Mouse (Mus musculus) spleen, adult 12 weeks (tissue): ENCODE data around the gene Fbxl18.

Source experiments
- DNase-seq: peaks from one replicate; pipeline ENCODE4 v3.0.0; 2022; ENCODE audit warnings: low spot score

Gene Fbxl18

DNA sequence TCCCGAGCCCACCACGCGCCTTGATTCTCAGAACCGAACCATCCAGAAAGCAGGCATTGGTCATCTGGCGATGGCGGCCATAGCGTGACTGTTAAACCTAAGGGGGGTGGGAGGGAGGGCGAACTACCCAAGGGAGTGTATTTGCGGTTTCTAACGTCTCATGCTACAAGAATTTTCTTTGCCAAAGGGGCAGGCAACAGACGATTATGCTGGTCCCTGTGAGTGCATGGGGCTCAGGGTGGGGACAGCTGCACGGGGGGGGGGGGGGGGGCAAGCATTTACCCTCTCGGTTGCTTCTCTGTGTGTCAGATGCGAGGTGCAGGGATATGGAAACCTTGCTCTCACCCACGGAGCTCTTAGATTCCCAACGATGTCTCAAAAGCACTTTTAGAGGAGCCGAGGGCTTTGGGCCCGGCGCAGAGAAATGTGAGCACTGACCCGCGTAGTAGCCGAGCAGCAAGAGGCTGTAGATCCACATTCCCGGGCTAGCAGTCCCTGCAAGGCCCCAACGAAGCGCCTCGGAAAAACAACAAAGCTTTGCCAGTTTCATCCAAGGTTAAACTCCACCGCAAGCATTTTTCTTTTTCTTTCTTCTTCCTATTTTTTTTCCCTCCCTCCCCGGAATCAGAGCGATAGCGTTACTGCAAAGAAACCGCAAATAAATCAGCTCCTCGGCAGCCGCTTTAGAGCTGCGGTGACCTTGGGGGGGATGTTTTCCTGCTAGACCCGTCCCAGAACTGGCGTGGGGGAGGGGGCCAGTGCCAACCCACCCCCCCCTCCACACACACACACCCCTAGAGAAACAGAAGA is 72.7 kb downstream of the Fbxl18 start:
- DNase-seq = no peak

DNA sequence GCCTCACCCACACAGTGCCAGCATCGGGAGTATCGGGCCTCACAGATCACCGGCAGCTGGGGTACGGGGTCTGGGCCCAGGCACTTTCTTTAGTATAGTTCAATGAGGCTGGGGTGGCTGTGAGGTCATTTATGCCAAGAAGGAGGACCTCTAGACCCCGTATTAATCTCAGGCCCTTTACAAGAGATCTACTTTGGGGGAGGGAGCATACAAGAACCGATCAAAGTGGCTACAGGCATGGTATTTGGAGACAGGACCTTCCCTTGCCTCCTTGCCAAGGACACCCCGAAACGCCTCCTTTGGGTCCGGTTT is 73.3 kb downstream of the Fbxl18 start:
- DNase-seq = no peak

- no peak for DNase-seq
These were observed 73.8 kb downstream of the Fbxl18 start for GRCm38 (mm10) chr5:142821266-142821973.

DNA sequence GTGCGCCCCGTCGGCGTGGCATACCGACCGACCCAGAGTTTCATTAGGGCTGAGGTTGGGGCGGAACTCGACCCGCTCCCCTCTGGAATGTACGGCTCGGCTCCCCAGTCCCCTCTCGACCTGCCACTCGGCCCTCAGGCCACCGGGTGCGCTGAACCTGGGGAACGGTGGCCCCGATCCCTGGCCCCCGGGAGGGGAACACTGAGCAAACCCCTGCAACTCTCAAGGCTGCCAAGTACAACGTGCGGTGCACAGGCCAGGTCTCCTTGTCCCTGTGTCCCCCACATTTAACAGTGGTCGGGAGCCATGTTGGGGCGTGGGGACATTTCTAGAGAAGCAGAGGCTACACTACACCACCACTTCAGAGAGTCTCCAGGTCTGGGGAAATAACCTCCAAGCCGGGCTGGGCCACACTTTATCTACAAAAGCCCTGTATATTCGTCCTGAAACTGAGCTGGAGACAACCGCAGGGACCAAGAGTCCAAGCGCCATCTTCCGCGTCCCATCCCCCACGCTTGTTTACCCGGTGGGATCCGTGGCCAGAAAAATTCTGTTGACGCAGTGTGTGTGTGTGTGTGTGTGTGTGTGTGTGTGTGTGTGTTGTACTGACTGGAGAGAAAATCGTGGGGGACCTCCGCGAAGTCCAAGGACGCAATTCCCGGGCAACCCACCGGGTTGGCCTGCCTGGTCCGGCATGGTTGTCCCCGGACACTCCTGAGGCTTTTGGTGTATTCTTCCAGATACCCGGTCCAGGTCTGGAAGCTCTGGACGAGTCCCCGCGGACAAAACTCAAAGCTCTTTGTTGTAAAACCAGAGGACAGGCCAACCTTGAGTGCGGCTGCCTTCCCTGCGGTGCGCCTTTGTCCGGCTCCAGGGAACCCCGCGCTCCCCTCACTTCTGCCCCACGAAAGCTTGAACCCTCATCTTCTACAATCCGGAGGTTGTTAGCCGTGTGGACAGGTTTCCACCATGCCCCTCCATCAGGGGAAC is 74.7 kb downstream of the Fbxl18 start:
- no peak for DNase-seq

DNA sequence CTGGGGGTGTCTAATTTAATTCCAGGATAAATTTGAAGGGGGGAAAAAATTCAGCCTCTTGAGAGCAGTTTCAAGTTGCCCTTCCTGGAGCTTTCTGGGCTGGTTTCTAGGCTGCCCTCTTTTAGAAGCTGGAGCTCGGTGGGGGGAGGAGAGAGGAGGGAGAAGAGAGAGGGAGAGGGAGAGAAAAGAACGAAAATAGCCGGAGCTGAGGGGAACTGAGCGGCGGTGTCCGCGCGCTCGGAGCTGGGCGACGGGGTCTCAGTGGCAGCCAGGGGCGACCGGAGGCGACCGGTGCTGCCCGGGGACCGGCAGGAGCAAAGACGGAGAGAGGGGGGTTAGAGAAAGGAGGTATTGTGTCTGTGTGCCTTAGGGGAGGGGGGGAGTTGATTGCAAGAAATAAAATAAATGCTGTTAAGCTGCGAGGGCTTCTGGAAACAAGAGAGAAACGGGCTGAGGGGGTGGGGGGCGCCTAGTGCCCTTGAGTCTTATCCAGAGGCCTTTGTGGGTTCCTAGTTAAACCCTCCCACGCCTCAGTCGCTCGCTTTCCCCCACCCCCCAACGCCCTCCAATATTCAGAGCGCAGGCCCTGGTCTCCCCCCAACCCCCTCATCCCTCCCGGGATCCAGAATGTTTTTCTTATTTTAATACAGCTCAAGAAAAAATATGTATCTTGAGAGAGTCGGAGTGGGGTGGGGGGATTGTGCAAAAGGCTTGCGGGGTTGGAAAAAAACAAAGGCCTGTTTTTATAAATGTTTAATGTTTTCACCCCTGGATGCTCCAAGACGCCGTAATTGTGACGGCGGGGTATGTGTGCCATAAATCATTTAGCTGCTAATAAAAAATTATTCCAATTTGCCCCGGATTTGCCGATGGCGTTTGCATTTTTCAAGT is 75.6 kb downstream of the Fbxl18 start:
- no peak for DNase-seq

DNA sequence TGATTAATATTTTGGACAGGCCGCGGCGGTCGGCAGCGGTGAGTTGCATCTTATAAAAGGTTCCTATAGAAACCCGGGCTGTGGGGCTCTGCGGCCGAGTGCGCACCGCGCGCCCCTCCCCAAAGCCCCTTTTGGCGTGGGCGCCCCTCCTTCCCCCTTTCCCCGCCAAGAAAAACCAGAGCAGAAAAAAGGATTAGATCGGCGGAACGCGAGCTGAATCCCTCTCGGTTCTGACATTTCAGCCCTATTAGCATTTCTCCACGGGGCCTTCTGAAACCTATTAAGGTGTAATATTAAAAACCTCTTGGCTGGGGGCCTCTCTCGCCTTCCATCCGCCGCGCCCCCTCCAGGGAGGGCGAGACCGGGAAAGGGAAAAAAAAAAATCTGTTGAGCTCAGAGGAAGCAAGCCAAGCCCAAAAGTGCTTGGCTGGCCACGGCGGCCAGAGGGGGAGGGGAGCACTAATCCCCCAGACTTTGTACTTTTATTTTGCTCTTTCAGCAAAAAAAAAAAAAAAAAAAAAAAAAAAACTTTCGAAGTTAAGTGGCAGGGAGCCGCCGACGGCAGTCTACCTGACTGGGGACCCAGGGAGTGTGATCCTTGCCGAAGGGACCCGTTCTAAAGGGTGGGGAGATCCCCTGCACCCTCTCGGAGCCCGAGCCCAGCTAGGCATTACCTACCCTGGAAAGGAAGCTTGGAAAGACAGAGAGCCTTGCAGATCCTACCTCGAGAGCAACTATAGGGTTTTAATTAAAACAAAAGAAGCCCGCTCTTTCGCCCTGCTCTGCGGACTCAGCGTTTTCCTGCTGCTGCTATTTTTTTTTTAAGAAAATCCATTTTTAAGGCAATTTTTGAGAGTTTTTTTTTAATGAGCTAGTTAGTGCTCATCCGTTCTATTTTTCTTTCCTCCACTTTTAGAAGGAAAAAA is 76.5 kb downstream of the Fbxl18 start:
- DNase-seq = no peak

- no peak for DNase-seq
These were observed 77.4 kb downstream of the Fbxl18 start, which contains the start of gene Tnrc18 for GRCm38 (mm10) chr5:142817524-142818434. Tnrc18 (minus strand) TSS chr5:142817662.
